Mouse (Mus musculus) left cerebral cortex, postnatal 25 days (tissue): ENCODE results near the gene Tfeb. TPM values are rescaled to one million over a fixed set of nuclear protein-coding genes. Genes with fewer than 3 reads are reported as not detected.

ENCODE experiments used
- DNase-seq, 2 experiments: peaks; one replicate each; pipeline ENCODE4 v3.0.0; 2022; ENCODE audit warnings: low spot score in 2 of 2, mixed read lengths in 1 of 2
- intact Hi-C: fragments of 180-260 bp; cut with DNase I; formaldehyde crosslinking; loops from one replicate; pipeline ENCODE4 v1.15.1; 2025
- total RNA-seq, 2 experiments: library from RNA; stranded (reverse); gene quantifications; 2 replicates each; pipeline ENCODE4 v1.2.3; 2021

The Tfeb gene
- total RNA-seq, 2 experiments from 2014 or later = 8.2 to 11.5 TPM

DNA sequence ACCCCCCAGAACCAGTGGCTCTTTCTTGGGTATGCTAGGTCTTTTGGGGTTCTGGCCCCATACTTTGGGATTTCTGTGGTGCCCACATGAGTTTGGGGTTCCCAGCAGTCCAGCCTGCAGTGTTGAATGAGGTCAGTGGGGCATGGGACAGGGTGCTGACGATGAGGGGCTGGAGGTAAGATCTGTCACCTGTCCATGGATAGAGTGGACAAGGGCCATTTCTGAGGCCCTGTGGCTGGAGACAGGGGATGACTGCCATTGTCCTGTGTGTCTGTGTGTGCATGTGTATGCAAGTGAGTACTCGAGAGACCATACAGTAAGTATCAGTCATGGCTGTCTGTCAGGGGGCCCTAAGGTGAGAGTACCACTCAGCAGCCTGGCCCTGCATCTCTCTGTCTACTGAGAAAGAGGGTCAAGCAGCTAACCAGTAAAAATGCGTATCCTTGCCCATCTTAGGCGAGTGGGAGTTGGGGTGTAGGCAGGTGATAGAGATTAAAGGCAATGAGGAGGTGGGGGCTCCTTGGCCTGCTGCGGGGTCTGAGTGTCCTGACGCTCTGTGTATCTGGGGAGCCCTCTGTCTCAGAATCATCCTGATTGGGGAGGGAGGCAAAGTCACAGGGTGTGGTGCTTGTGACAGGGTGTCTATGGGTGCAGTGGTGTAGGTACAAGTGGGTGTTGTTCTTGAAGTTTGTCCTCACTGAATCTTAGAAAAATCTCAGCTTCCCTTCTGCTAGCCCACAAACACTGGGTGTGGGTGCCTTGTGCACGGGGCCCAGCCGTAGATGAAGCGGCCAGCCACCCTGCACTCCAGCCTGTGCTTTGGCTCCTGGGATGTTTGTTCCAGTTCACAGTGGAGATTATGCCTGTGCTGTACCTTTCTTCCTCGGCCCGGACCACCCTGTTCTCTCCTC lies 32.8 kb downstream of the Tfeb start:
- intact Hi-C loops = no loop called here
- DNase-seq = no peak

DNA sequence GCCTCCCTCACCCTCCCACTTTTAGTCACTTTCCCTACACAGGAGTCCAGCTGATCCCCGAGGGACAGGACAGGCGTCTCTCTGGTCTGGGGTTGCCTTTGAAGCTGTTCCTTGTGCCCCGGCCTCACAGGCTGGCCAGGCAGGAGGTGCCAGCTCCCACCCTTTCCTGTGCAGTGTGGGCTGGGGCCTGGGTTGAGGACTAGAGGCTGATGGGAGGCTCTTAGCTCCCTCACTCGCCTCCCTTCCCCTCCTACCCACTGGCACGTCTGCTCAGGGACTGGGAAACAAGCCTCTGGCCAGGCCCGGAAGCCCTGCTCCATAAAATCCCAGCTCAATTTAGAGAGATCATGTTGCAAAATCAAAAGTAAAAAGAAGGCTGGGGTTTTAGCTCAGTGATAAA lies 36.8 kb downstream of the Tfeb start:
- intact Hi-C loops = no loop called here
- no peak for DNase-seq

- intact Hi-C loops = no loop called here
- DNase-seq = no peak
Observed at GRCm38 (mm10) chr17:47777141-47777540, 40.3 kb downstream of the Tfeb start.

DNA sequence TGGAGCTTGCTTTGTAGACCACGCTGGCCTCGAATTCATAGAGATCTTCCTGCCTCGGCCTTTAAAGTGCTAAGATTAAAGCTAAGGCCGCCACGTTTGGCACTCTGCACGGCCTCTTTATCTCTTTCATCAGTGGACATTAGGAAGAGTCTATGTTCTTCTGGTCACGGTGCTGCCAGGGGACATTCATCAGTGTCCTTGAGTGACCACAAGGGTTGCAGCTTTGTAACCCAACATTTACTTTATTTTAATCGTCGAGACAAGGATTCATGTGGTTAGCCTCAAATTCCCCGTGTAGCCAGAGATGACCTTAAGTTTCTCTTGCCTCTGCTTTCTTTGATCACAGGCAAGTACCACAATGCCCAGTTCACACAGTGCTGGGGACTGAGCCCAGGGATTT lies 43.6 kb downstream of the Tfeb start:
- intact Hi-C loops = no loop called here
- no peak for DNase-seq

GRCm38 (mm10) chr17:47782486-47782885 lies 45.7 kb downstream of the Tfeb start:
- DNase-seq = no peak
- intact Hi-C loops = no loop called here

GRCm38 (mm10) chr17:47783445-47784223 lies 46.8 kb downstream of the Tfeb start:
- no peak for DNase-seq
- intact Hi-C loops = no loop called here

- no peak for DNase-seq
- intact Hi-C loops = no loop called here
Observed at GRCm38 (mm10) chr17:47784411-47784810, 47.6 kb downstream of the Tfeb start.

DNA sequence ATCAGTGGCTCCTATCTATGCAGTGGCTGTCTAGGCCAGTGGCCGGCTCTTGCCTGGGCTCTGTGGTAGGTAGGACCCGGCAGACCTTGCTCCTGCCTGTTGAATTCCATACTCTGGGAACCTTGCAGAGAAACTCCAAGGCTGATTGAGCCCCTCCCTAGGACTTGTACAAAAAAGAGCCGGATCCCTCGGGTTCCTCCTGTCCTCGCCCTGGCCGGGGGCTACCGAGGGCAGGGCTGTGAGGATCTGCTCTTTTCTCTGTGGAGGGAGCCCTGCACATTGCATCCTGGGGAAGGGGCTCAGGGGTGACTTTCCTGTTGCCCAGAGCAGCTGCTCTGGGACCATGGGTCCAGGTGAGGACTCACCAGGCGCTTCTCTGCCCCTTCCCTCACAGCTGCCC lies 50.8 kb downstream of the Tfeb start:
- intact Hi-C loops = no loop called here
- DNase-seq = no peak

DNA sequence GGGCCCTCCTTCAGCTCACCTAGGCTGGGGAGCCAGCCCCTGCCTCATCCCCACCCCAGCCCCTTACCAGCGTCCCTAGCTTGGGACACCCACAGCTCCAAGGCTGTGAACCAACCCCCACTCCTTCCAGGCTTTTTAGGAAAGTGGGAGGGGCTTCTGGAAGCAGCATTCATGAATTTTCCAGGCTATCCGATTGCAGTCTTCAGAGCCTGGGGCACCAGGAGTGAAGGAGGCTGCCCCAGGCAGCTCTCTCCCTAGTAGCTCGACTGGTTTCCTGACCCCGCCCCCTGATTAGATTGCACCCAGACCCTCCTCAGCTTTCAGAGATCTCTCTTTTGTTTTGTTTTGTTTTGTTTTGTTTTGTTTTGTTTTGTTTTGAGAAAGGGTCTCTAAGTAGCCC lies 51.5 kb downstream of the Tfeb start:
- intact Hi-C loops = no loop called here
- no peak for DNase-seq

GRCm38 (mm10) chr17:47788996-47789395 lies 52.2 kb downstream of the Tfeb start:
- intact Hi-C loops = no loop called here
- DNase-seq = no peak

DNA sequence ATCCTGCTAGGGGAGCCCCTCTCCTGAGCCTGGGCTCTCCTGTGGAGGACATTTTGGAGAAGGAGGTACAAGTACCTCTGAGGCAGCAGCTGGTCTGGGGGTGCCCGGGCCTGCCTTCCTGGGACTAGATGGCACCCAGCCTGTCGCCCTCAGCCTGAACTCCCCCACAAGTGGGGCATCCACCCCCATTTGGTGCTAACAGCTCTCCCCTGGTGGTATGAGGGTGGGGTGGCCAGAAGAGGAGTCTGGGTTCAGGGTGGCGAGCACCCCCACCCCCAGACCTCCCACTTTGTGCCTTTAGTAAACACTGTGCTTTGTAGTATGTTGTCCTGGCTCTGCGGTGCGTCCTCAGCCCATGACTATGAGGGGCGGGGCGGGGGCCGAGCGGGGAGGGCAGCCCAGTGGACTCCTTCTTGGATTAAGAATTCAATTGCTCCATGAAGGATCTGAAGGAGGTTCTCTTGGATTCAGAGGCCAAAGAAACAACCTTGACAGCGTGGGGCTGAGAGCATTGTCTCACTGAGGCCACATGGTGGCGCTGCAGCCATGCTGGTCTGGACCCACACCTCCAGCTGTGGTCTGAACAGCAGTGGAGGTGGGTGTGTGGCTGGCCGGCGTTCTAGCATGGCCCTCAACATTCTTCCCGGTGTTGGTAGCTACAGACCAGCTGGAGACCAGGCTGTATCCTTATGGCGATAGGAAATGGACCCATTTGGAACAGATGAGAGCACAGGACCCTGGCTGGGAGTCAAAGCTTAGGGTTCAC lies 55.5 kb downstream of the Tfeb start:
- intact Hi-C loops = loop anchor here (1.0 to 5.0 kb wide), 2 partner anchors 255 to 309 kb away; no protein-coding TSS in a partner anchor
- peak; percentile 56 to 66 for DNase-seq

DNA sequence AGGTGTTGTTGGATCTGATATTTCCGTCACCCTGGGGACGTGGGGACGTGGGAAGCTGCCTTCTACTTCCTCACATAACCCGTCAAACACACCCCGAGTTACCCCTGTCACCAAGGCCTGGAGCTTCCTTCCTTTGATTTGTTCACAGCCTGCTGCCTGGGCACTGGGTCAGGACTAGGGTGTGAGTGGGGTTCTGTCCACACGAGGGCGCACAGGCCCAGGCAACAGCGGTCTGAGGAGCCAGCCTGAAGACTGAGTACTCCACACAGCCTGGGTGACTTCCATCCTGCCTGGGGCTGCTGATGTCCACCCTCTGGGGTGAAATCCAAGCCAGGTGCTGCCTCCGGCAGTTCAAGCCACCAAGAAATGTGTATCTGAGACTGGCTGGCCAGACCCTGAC lies 56.5 kb downstream of the Tfeb start:
- intact Hi-C loops = loop anchor here (1.0 to 5.0 kb wide), 2 partner anchors 71 to 254 kb away; no protein-coding TSS in a partner anchor
- peak; percentile 80 to 84 for DNase-seq

DNA sequence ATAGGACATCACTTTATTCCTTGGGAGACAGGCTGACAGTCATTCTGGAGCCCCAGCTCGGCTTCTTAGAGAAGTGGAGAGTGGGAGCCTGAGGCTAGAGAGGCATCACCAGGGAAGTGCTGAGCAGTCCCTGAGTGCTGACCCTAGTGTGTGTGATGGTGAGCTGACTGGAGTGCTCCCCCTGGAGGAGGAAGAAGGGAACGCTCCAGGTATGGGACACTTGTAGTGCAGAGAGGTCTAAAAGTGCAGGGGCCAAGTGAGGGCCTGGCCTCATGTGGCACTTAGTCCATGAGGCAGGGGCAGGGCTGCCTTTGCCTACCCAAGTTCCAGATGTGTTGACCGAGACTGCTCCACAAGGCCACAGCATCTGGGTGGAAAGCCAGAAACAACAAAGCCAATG lies 58.6 kb downstream of the Tfeb start:
- intact Hi-C loops = no loop called here
- peak in 1 of 2 experiments; percentile 36 for DNase-seq

- intact Hi-C loops = no loop called here
- DNase-seq = no peak
Observed at GRCm38 (mm10) chr17:47796156-47796816, 59.5 kb downstream of the Tfeb start.

- intact Hi-C loops = no loop called here
- no peak for DNase-seq
Observed at GRCm38 (mm10) chr17:47796968-47797367, 60.1 kb downstream of the Tfeb start.

DNA sequence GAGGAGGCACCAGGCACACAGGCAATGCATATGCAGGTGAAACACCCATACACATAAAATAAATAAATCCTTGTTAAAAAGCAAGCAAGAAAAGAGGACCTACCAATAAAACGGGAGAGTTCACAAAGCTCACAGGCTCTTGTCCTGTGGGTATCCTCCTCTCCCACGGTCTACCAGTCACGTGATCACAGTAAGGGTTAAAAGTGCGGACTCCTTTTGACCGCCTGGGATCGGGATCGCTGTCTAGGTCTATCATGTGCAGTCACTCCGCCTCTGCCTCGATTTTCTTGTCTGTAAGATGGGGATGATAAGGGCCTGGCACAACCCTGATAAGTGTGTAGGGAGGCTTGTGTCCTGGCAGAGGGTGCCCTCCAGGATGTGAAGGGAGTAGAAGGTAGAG lies 60.6 kb downstream of the Tfeb start:
- intact Hi-C loops = no loop called here
- DNase-seq = no peak

DNA sequence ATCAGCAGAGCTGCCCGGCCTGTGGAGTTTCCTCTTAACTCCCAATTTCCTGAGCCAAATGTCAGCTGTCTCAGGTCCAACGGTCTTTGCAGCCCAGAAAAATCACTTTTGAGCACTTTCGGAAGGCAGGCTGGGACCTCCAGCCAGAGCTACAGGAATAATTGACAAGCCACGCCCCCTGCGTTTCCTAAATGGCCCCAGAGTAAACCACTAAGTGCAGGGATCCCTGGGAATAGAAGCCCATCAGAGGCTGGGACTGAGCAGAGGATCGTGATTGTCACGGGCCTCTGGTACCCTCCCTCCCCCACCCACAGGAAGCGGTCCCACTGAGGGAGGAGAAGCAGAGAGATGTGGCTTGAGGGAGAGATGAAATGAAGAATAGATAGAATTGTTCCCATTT lies 66.0 kb downstream of the Tfeb start:
- no peak for DNase-seq
- intact Hi-C loops = no loop called here

GRCm38 (mm10) chr17:47803662-47804061 lies 66.8 kb downstream of the Tfeb start:
- DNase-seq = no peak
- intact Hi-C loops = no loop called here

DNA sequence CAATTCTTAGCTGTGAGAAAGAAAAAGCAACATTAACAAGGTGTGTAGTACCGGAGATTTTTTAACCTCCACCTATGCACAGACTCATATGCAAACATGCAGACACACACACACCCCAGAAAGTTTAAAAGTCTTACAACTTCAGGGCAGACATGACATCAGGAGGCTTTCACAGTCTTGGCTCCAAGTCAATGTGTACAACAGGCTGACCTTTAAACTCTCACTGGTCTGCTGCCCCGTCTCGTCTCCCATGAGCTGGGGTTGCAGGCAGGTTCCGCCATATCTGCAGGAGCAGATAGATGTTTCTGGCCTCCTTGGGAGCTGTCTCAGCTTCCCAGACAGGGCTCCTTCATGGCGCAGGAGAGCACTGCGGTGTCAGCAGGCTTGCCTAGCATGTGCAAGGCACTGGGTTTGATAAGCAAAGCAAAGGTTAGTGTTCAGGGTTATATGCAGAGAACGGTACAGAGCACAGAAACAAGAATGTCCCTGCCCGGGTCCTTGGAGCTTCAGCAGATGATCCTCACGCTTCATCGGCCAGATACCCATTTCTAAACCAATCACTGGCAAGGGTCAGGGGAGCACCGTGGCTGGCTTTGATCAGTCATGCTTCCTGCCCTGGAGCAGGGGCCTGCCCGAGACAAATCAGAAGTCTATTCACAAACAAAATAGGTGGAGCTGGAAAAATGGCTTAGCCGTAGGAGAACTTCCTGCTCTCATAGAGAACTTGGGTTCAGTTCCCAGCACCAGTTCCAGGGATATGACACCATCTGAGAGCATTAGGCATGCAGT lies 68.4 kb downstream of the Tfeb start:
- intact Hi-C loops = no loop called here
- no peak for DNase-seq
